Mouse (Mus musculus) midbrain, embryonic 16.5 days (tissue): ENCODE results near the gene Slc25a21. TPM values are rescaled to one million over a fixed set of nuclear protein-coding genes. Genes with fewer than 3 reads are reported as not detected.

Experiments used
- ATAC-seq: fragments of 200-750 bp; cut with Nextera tagmentation; 2 replicates; pipeline ENCODE4 v1.8.0; 2017; ENCODE audit warnings: moderate TSS enrichment
- H3K27ac ChIP-seq: fragments of 300-500 bp; sonication (generic); 2 replicates; pipeline ENCODE4 v1.5.1; 2014; ENCODE audit warnings: mild to moderate bottlenecking, low read length, mixed read lengths
- H3K27me3 ChIP-seq: fragments of 300-500 bp; sonication (generic); 2 replicates; pipeline ENCODE4 v1.6.1; 2014; ENCODE audit warnings: low read depth, low read length, mixed read lengths; ENCODE audit not compliant: control insufficient read depth, insufficient read depth
- H3K36me3 ChIP-seq: fragments of 300-500 bp; sonication (generic); 2 replicates; pipeline ENCODE4 v1.6.1; 2014; ENCODE audit warnings: mild to moderate bottlenecking, low read length, moderate library complexity, mixed read lengths; ENCODE audit not compliant: control insufficient read depth, insufficient read depth
- H3K4me1 ChIP-seq: fragments of 300-500 bp; sonication (generic); 2 replicates; pipeline ENCODE4 v1.6.1; 2014; ENCODE audit warnings: mild to moderate bottlenecking, low read length, mixed read lengths; ENCODE audit not compliant: control insufficient read depth, insufficient read depth
- H3K4me2 ChIP-seq: fragments of 300-500 bp; sonication (generic); 2 replicates; pipeline ENCODE4 v1.6.1; 2014; ENCODE audit warnings: mild to moderate bottlenecking, low read length, mixed read lengths
- H3K4me3 ChIP-seq: fragments of 300-500 bp; sonication (generic); 2 replicates; pipeline ENCODE4 v1.5.1; 2014; ENCODE audit warnings: low read depth, mild to moderate bottlenecking, low read length, moderate library complexity, mixed read lengths
- H3K9ac ChIP-seq: fragments of 300-500 bp; sonication (generic); 2 replicates; pipeline ENCODE4 v1.6.1; 2014; ENCODE audit warnings: low read depth, low read length, mixed read lengths
- H3K9me3 ChIP-seq: fragments of 300-500 bp; sonication (generic); replicated peaks from 2 replicates; pipeline ENCODE4 v1.6.1; 2014; ENCODE audit warnings: mild to moderate bottlenecking, low read length, mixed read lengths; ENCODE audit not compliant: control insufficient read depth, poor library complexity, severe bottlenecking
- WGBS: fragments of 180-500 bp; shearing (Covaris S2); extraction: QIAGEN DNeasy Blood & Tissue Kit; methylation state at CpG from one replicate; pipeline ENCODE4 v1.1.7; 2014; 5-methylcytosine and 5-hydroxymethylcytosine counted together
- polyA plus RNA-seq: library from polyadenylated mRNA; unstranded; fragments of >200 nt; fragmentation: Nextera tagmentation; extraction: Ambion mirVana; gene quantifications from 2 replicates; pipeline ENCODE4 v1.2.1, GENCODE M21; 2015

Gene Slc25a21
- polyA plus RNA-seq, 1 experiment from 2014 or later, result 0.26 TPM

DNA sequence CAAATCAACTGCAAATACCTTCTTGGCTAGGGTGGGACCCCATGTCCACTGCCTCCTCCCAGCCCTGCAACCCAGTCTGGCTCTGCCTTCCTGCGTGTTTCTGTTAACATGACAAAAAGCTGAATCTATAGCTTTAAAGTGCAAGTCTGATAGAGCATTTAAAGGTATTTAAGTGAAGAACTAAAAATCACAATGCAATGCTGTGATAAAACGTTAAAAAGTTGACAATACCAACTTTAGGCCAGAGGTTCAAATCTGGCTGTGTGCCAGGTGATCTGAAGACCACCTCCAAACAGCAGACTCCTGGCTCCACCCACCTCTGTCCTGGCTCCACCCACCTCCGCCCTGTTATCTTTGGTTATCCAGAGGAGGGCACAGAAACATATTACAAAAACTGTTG, 98.2 kb downstream of the Slc25a21 start:
- Histone ChIP-seq H3K27ac (no peak overlapping the region), H3K9ac (no peak overlapping the region), H3K27me3 (no peaks in the 10 kb centered on the region), H3K36me3 (no peaks in the 10 kb centered on the region), H3K4me2 (no peak overlapping the region), H3K4me1 (no peaks in the 10 kb centered on the region), H3K4me3 (no peak overlapping the region), H3K9me3 (no peaks in the 10 kb centered on the region; the same call in 1 of the 2 replicates)
- no peak for ATAC-seq
- WGBS, result 69% methylated on average over 3 of the region's 3 CpGs

- Histone ChIP-seq H3K4me1 (no peaks in the 10 kb centered on the region), H3K27me3 (no peaks in the 10 kb centered on the region), H3K27ac (no peak overlapping the region), H3K36me3 (no peaks in the 10 kb centered on the region), H3K9me3 (no peaks in the 10 kb centered on the region; the same call in 1 of the 2 replicates), H3K4me2 (no peak overlapping the region), H3K9ac (no peak overlapping the region), H3K4me3 (no peak overlapping the region)
- no peak for ATAC-seq
- 94% methylated on average over 5 of the region's 5 CpGs for WGBS
Measured at GRCm38 (mm10) chr12:57098371-57098770, 98.9 kb downstream of the Slc25a21 start.

DNA sequence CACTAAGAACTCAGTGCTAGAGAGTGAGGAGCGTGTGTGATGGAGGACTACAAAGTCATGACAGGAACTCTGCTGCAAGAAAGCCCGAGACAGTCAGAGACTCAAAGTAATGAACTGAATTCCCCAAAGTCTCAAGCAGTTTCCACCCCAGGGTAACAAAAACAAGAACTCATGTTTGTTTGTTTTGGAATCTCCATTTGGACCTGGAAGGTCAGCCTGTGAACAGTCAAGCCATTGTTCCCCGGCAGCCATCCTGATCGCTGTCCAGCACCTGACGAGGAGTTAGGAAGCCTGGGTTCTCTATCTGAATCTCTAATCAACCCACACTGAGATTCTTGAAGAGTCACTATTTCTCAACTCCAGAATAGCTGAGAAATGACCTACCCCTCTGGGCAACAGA, 104.2 kb downstream of the Slc25a21 start:
- no peaks in the 10 kb centered on the region for H3K36me3 ChIP-seq
- H3K9ac ChIP-seq, result no peak overlapping the region
- no peak overlapping the region for H3K4me3 ChIP-seq
- 61% methylated on average over 5 of the region's 5 CpGs for WGBS
- no peak overlapping the region for H3K4me2 ChIP-seq
- no peaks in the 10 kb centered on the region for H3K27me3 ChIP-seq
- H3K4me1 ChIP-seq, result no peaks in the 10 kb centered on the region
- no peak for ATAC-seq
- H3K9me3 ChIP-seq, result no peaks in the 10 kb centered on the region
- no peak overlapping the region for H3K27ac ChIP-seq

- Histone ChIP-seq H3K36me3 (no peaks in the 10 kb centered on the region), H3K9ac (no peak overlapping the region), H3K27ac (no peak overlapping the region), H3K9me3 (no peaks in the 10 kb centered on the region), H3K4me2 (no peak overlapping the region), H3K4me3 (no peak overlapping the region), H3K4me1 (no peaks in the 10 kb centered on the region), H3K27me3 (no peaks in the 10 kb centered on the region)
- no peak for ATAC-seq
- 4% methylated on average over 3 of the region's 3 CpGs for WGBS
Measured at GRCm38 (mm10) chr12:57084519-57084918, 112.8 kb downstream of the Slc25a21 start.

DNA sequence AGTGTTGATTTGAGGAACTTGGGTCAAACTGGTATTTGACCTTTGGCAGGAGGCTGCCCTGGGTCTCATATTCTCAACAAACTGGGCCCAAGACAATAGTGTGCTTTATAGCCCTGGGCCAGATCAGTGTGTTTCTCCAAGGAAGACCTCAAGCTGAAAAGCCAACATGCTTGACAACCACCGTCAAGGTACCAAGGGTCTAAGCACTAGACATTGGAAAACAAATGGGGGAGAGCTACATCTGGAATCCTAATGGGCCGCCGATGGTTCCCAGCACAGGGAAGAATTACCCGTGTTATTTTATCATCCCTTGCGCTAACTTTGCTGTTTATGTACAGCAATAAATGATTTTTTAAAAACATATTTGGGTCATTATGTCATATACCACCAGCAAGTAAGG, 113.7 kb downstream of the Slc25a21 start:
- Histone ChIP-seq H3K36me3 (no peaks in the 10 kb centered on the region), H3K4me1 (no peaks in the 10 kb centered on the region), H3K9ac (no peak overlapping the region), H3K9me3 (no peaks in the 10 kb centered on the region), H3K4me2 (no peak overlapping the region), H3K27me3 (no peaks in the 10 kb centered on the region), H3K27ac (no peak overlapping the region), H3K4me3 (no peak overlapping the region)
- 88% methylated on average over 5 of the region's 5 CpGs for WGBS
- ATAC-seq, result no peak

DNA sequence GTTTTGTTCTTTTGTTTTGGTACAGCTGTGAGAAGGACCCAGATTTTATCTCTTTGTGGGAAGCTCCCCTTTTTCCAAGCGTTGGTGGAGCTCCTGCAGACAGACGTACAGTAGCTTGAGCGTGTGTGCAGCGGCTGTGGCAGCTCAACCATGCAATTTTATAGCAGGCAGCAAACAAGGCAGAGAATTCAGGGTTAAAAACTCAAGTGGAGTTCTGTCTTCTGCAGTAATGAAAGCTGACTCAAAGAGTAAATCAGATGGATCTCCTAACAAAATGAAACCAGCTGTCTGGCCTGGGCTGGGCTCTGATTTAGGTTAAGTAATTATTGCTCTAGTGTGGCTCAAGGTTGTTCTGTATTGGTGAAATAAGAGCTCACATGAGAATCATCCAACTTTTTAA, 120.7 kb downstream of the Slc25a21 start:
- H3K27me3 ChIP-seq, result no peaks in the 10 kb centered on the region
- WGBS, result 72% methylated on average over 4 of the region's 4 CpGs

DNA sequence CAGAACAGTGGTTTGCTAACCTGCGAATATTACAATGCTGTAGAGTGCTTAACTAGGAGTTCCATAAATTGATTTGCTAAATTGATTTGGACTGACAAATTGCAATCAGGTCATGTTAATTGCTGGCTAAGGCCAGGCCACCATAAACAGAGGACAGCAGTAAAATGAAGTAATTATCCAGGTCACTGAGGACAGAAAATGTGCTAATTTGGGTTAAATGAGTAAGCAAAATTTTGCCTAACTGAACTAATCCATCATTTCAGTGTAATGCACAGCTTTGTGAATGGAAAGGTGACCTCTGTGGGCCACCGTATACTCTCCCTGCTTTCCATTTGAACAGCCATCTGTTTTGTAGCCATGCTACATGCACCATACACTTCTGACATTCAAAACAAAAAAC, 124.7 kb downstream of the Slc25a21 start:
- no peak for ATAC-seq
- no peaks in the 10 kb centered on the region for H3K9me3 ChIP-seq
- no peak overlapping the region for H3K27ac ChIP-seq
- WGBS, result 86% methylated on average over 2 of the region's 2 CpGs
- no peaks in the 10 kb centered on the region for H3K27me3 ChIP-seq
- no peaks in the 10 kb centered on the region for H3K4me1 ChIP-seq
- H3K4me2 ChIP-seq, result no peak overlapping the region
- no peak overlapping the region for H3K9ac ChIP-seq
- H3K4me3 ChIP-seq, result no peak overlapping the region
- no peaks in the 10 kb centered on the region for H3K36me3 ChIP-seq

More for the DNA sequence above, 120.7 kb downstream of the Slc25a21 start:
- Histone ChIP-seq H3K4me1 (no peaks in the 10 kb centered on the region), H3K9me3 (no peaks in the 10 kb centered on the region), H3K9ac (no peak overlapping the region), H3K4me2 (no peak overlapping the region), H3K36me3 (no peaks in the 10 kb centered on the region), H3K4me3 (no peak overlapping the region), H3K27ac (no peak overlapping the region)
- ATAC-seq, result no peak

- H3K4me1 ChIP-seq, result no peaks in the 10 kb centered on the region
- no peak overlapping the region for H3K9ac ChIP-seq
- H3K36me3 ChIP-seq, result no peaks in the 10 kb centered on the region
- WGBS, result 40% methylated on average over 5 of the region's 5 CpGs
- ATAC-seq, result no peak
- H3K4me3 ChIP-seq, result no peak overlapping the region
- H3K27me3 ChIP-seq, result no peaks in the 10 kb centered on the region
- H3K27ac ChIP-seq, result no peak overlapping the region
- H3K4me2 ChIP-seq, result no peak overlapping the region
- no peaks in the 10 kb centered on the region for H3K9me3 ChIP-seq
Measured at GRCm38 (mm10) chr12:57068607-57069006, 128.7 kb downstream of the Slc25a21 start.

DNA sequence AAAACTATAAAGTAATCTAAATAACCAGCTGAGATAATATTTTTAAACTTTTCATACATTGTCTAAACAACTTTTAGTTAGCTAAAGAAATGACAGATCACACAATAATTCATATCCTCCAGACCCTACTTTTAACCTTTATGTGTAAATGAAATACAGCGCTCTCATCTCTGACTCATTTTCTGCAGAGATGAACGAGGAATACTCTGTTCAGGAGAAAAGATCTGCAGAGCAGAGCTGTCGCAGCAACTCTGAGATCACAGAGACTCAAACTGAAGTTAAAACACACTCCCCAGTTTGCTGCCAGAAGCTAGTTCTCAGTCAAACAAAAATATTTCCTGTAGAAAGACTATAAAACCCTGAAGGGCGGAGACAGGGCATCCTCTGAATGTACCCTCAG, 177.5 kb downstream of the Slc25a21 start:
- Histone ChIP-seq H3K27me3 (no peaks in the 10 kb centered on the region), H3K4me3 (no peak overlapping the region), H3K9me3 (no peaks in the 10 kb centered on the region), H3K27ac (no peak overlapping the region), H3K4me2 (no peak overlapping the region), H3K36me3 (no peaks in the 10 kb centered on the region), H3K4me1 (no peaks in the 10 kb centered on the region), H3K9ac (no peak overlapping the region)
- no peak for ATAC-seq
- 84% methylated on average over 4 of the region's 4 CpGs for WGBS

GRCm38 (mm10) chr12:57016845-57017244, 180.4 kb downstream of the Slc25a21 start:
- Histone ChIP-seq H3K9ac (no peak overlapping the region), H3K27ac (no peak overlapping the region), H3K4me3 (no peak overlapping the region), H3K27me3 (no peaks in the 10 kb centered on the region), H3K4me1 (no peaks in the 10 kb centered on the region), H3K9me3 (no peaks in the 10 kb centered on the region), H3K36me3 (no peaks in the 10 kb centered on the region), H3K4me2 (no peak overlapping the region)
- 91% methylated on average over 3 of the region's 3 CpGs for WGBS
- no peak for ATAC-seq
